Mouse (Mus musculus) cortical plate, adult 2 months (tissue): Measurements from ENCODE around the gene Zfp652.

Source experiments
- CTCF ChIP-seq: fragments of 200-500 bp; IDR thresholded peaks from 2 replicates; pipeline ENCODE4 v1.5.1; 2011; ENCODE audit warnings: mild to moderate bottlenecking, control low read depth, low read length; ENCODE audit not compliant: insufficient read depth; ENCODE audit errors: extremely low read depth
- POLR2A ChIP-seq: fragments of 200-500 bp; IDR thresholded peaks from 2 replicates; pipeline ENCODE4 v1.6.1; 2011; ENCODE audit warnings: mild to moderate bottlenecking, low read length, control low read depth; ENCODE audit not compliant: insufficient read depth; ENCODE audit errors: extremely low read depth

DNA sequence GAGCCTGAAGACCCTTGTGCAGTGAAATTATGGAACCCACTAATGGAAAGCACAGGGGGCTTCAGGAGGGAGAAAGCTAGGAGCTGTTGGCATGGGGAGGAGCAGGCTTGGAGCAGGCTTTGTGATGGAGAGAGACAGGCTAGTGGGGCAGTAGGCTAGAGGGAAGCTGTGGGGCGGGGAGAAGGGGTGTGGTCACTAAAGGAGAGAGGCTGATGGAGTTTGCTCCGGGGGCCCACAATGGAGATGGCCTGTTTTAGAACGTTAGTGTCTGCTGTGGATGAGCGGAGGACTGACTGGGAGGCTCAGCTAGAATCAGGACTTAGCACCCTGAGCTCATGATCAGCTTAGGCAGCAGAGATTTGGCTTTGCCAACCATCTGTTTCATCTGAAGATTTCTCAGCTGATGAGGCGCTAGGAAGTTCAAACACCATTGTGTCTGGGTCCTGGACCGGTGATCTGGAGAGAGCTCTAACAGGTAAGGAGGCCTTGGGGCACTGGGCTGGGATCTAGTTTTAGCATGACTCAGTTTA lies 131.0 kb downstream of the Zfp652 start:
- TF ChIP-seq CTCF, result no peak
- no peak for TF ChIP-seq POLR2A
